Mouse (Mus musculus) erythroblast, embryonic 14.5 days (primary cell): Measurements from ENCODE around the gene Uhrf1bp1l. TPM values are rescaled to one million over a fixed set of nuclear protein-coding genes. Genes with fewer than 3 reads are reported as not detected.

Source experiments
- H3K27me3 ChIP-seq: 2 replicates; pipeline ENCODE4 v1.6.1; 2012; ENCODE audit warnings: inconsistent platforms; ENCODE audit not compliant: control insufficient read depth
- H3K36me3 ChIP-seq: 2 replicates; pipeline ENCODE4 v1.6.1; 2012; ENCODE audit warnings: mild to moderate bottlenecking, inconsistent platforms; ENCODE audit not compliant: control insufficient read depth
- H3K4me1 ChIP-seq: 2 replicates; pipeline ENCODE4 v1.6.1; 2012; ENCODE audit warnings: inconsistent platforms; ENCODE audit not compliant: control insufficient read depth
- H3K4me3 ChIP-seq: replicated peaks from 2 replicates; pipeline ENCODE3; 2012; ENCODE audit warnings: moderate library complexity, mild to moderate bottlenecking, inconsistent platforms
- H3K9me3 ChIP-seq: 2 replicates; pipeline ENCODE4 v1.6.1; 2012; ENCODE audit warnings: low read length, inconsistent platforms, mixed read lengths; ENCODE audit not compliant: control insufficient read depth
- GATA1 ChIP-seq: IDR thresholded peaks from 2 replicates; pipeline ENCODE4 v1.6.1; 2012; ENCODE audit warnings: low read length, inconsistent platforms, mixed read lengths
- TAL1 ChIP-seq: IDR thresholded peaks from 3 replicates; pipeline ENCODE4 v1.6.1; 2012; ENCODE audit warnings: low read length, inconsistent platforms, mixed read lengths
- polyA plus RNA-seq: library from polyadenylated mRNA; stranded (reverse); fragments of >175 nt; gene quantifications from 2 replicates; pipeline ENCODE4 v1.2.3, GENCODE M21; 2012

Uhrf1bp1l gene
- polyA plus RNA-seq, 1 experiment, result 0.23 TPM

GRCm38 (mm10) chr10:89856286-89856685 is 111.5 kb downstream of the Uhrf1bp1l start:
- TF ChIP-seq GATA1 (no peak), TAL1 (no peak)
- H3K27me3 ChIP-seq, result no peaks in the 10 kb centered on the region
- H3K4me3 ChIP-seq, result no peak overlapping the region
- no peaks in the 10 kb centered on the region for H3K4me1 ChIP-seq
- no peaks in the 10 kb centered on the region for H3K9me3 ChIP-seq
- no peaks in the 10 kb centered on the region for H3K36me3 ChIP-seq

GRCm38 (mm10) chr10:89868211-89868610 is 123.4 kb downstream of the Uhrf1bp1l start:
- no peaks in the 10 kb centered on the region for H3K9me3 ChIP-seq
- H3K4me1 ChIP-seq, result no peaks in the 10 kb centered on the region
- H3K27me3 ChIP-seq, result peaks cover 17% of the 10 kb centered on the region
- H3K36me3 ChIP-seq, result no peaks in the 10 kb centered on the region
- no peak for TF ChIP-seq TAL1
- TF ChIP-seq GATA1, result no peak
- H3K4me3 ChIP-seq, result no peak overlapping the region

- Histone ChIP-seq H3K4me3 (no peak overlapping the region), H3K36me3 (no peaks in the 10 kb centered on the region), H3K27me3 (peaks cover 24% of the 10 kb centered on the region), H3K4me1 (no peaks in the 10 kb centered on the region), H3K9me3 (no peaks in the 10 kb centered on the region)
- TF ChIP-seq GATA1 (no peak), TAL1 (no peak)
These were observed 124.0 kb downstream of the Uhrf1bp1l start for GRCm38 (mm10) chr10:89868836-89869235.

Other genes starting within 250 kb of the Uhrf1bp1l start
- gene Nr1h4, start 211.4 kb upstream of the Uhrf1bp1l start, polyA plus RNA-seq, result not detected in 2 replicates
- 0.01 TPM in 1 of 2 replicates, not detected in the other for gene Slc17a8, start 123.7 kb upstream of the Uhrf1bp1l start, polyA plus RNA-seq
- gene Scyl2, start 58.7 kb upstream of the Uhrf1bp1l start, polyA plus RNA-seq, result 0.29 and 1.3 TPM in 2 replicates
- gene Actr6, start 12.7 kb upstream of the Uhrf1bp1l start, polyA plus RNA-seq, result 0.06 TPM in 1 of 2 replicates, not detected in the other
- gene Anks1b, start 128.5 kb downstream of the Uhrf1bp1l start, polyA plus RNA-seq, result 0.02 TPM in 1 of 2 replicates, not detected in the other